Comparison of ENCODE assay signal across 11 mouse cellular contexts in the genomic region with DNA sequence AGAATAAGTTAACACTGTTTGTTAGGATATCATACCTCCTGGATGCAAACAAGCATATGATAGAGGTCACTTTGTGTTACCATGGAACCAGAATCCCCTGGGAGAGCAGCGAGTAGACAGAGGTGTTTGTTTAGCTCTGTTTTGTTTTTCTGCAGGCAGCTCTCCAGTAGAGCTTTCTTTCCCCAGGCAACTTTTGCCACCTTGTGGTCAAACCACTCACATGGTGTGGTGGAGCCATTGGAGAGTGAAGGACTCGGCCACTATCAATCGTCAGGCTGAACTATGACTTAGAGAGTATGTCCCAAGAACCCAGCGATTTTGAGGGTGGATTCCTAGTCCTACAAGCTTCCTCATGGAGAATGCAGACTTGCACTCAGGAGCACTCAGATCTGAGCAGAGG.
A peak's percentile ranks its signal among the peaks of the same experiment; 100 is the strongest.
DNase-seq lines count a peak whose midpoint lies in the region; ATAC-seq lines count a peak whose summit lies in the region.
"Had no signal": no experiment of that assay in that cellular context is flagged by ENCODE, and none has a peak within 500 bp of the region (broad histone marks: within the 10 kb centered on the region; RNA-seq: fewer than 3 reads in every experiment).

No protein-coding gene starts in this region.

- H3K4me2 ChIP-seq in neural tube, embryonic 11.5 days (ENCODE audit: low read depth): no peak overlapping the region
- H3K4me2 ChIP-seq in hindbrain, embryonic 16.5 days (ENCODE audit: low read length): no peak overlapping the region
- H3K4me2 ChIP-seq: forebrain, embryonic 15.5 days had no signal

- H3K36me3 ChIP-seq in neural tube, embryonic 11.5 days (ENCODE audit: control insufficient read depth, insufficient read depth, low read length): no peaks in the 10 kb centered on the region
- H3K36me3 ChIP-seq in hindbrain, embryonic 16.5 days (ENCODE audit: control insufficient read depth, insufficient read depth, low read length): no peaks in the 10 kb centered on the region
- H3K36me3 ChIP-seq: forebrain, embryonic 15.5 days; G1E had no signal

- 55% methylated on average over 4 of the region's 4 CpGs for WGBS in neural tube, embryonic 11.5 days
- 34% methylated on average over 4 of the region's 4 CpGs for WGBS in hindbrain, embryonic 16.5 days

- H3K9ac ChIP-seq in neural tube, embryonic 11.5 days (ENCODE audit: low read length): no peak overlapping the region
- H3K9ac ChIP-seq in hindbrain, embryonic 16.5 days (ENCODE audit: low read depth, low read length): no peak overlapping the region
- H3K9ac ChIP-seq: forebrain, embryonic 15.5 days had no signal

- H3K27me3 ChIP-seq in neural tube, embryonic 11.5 days (ENCODE audit: control insufficient read depth, insufficient read depth, low read length): no peaks in the 10 kb centered on the region
- H3K27me3 ChIP-seq in hindbrain, embryonic 16.5 days (replicated peaks; ENCODE audit: control insufficient read depth, insufficient read depth, low read length): no peaks in the 10 kb centered on the region
- H3K27me3 ChIP-seq: forebrain, embryonic 15.5 days; megakaryocyte, embryonic 14.5 days had no signal

- ATAC-seq in neural tube, embryonic 11.5 days (ENCODE audit: insufficient read depth, low FRiP score, low TSS enrichment): no peak
- ATAC-seq in hindbrain, embryonic 16.5 days: peak; percentile 52; the same call in 1 of the 2 replicates
- no peak for ATAC-seq in erythroid progenitor cell, adult 5-6 weeks (replicated peaks; ENCODE audit: low FRiP score, poor library complexity, severe bottlenecking)
- no peak for ATAC-seq in monocyte, adult 5-6 weeks (replicated peaks; ENCODE audit: insufficient number of reproducible peaks, low FRiP score, low TSS enrichment, poor library complexity, severe bottlenecking)
- ATAC-seq: forebrain, embryonic 15.5 days had no signal

- no peaks in the 10 kb centered on the region for H3K9me3 ChIP-seq in neural tube, embryonic 11.5 days (ENCODE audit: control insufficient read depth, low read length)
- no peaks in the 10 kb centered on the region for H3K9me3 ChIP-seq in hindbrain, embryonic 16.5 days (ENCODE audit: control insufficient read depth, low read length)
- H3K9me3 ChIP-seq: forebrain, embryonic 15.5 days; G1E; megakaryocyte, embryonic 14.5 days had no signal

- H3K4me1 ChIP-seq in neural tube, embryonic 11.5 days (ENCODE audit: control insufficient read depth, insufficient read depth, low read length): no peaks in the 10 kb centered on the region
- no peaks in the 10 kb centered on the region for H3K4me1 ChIP-seq in hindbrain, embryonic 16.5 days (ENCODE audit: control insufficient read depth, insufficient read depth, low read depth, low read length)
- H3K4me1 ChIP-seq: megakaryocyte, embryonic 14.5 days had no signal

- no peak overlapping the region for H3K4me3 ChIP-seq in neural tube, embryonic 11.5 days (ENCODE audit: low read depth, low read length)
- no peak overlapping the region for H3K4me3 ChIP-seq in hindbrain, embryonic 16.5 days (ENCODE audit: low read length)
- H3K4me3 ChIP-seq: forebrain, embryonic 15.5 days; megakaryocyte, embryonic 14.5 days had no signal

- intact Hi-C loops in heart, postnatal 36 days (cut with DNase I): no loop called here

- no peak overlapping the region for H3K27ac ChIP-seq in neural tube, embryonic 11.5 days (ENCODE audit: low read depth, low read length)
- H3K27ac ChIP-seq in hindbrain, embryonic 16.5 days (ENCODE audit: low read depth, low read length): no peak overlapping the region
- H3K27ac ChIP-seq: forebrain, embryonic 15.5 days had no signal

- DNase-seq in heart, adult 11 months: peak; percentile 53
- no peak for DNase-seq in heart, postnatal 36 days
- DNase-seq in neural tube, embryonic 11.5 days (ENCODE audit: low spot score): peak; percentile 15
- DNase-seq in neural tube, embryonic 10.5 days (ENCODE audit: extremely low spot score, low spot score): no peak
- no peak for DNase-seq in right cerebral cortex, adult 2 months (ENCODE audit: low spot score in 2 of 2)

Comparison
In these comparisons a context has a peak if more than half of its experiments do, and no peak if none do; other contexts are left out.
1. DNase-seq: peak in heart, adult 11 months (single experiment) and neural tube, embryonic 11.5 days (single experiment); none in heart, postnatal 36 days (0 of 2), neural tube, embryonic 10.5 days (single experiment) and right cerebral cortex, adult 2 months (0 of 2).